Mouse (Mus musculus) lung, adult 2 months (tissue): ENCODE results near the gene Zbtb14.

Source experiments
- CTCF ChIP-seq: fragments of 200-500 bp; IDR thresholded peaks from 2 replicates; pipeline ENCODE4 v1.5.1; 2011; ENCODE audit warnings: mild to moderate bottlenecking, low read length, control low read depth; ENCODE audit not compliant: insufficient read depth
- POLR2A ChIP-seq: fragments of 200-500 bp; IDR thresholded peaks from 2 replicates; pipeline ENCODE4 v1.6.1; 2011; ENCODE audit warnings: low read depth, mild to moderate bottlenecking, control low read depth, low read length, borderline replicate concordance; ENCODE audit errors: extremely low read depth

DNA sequence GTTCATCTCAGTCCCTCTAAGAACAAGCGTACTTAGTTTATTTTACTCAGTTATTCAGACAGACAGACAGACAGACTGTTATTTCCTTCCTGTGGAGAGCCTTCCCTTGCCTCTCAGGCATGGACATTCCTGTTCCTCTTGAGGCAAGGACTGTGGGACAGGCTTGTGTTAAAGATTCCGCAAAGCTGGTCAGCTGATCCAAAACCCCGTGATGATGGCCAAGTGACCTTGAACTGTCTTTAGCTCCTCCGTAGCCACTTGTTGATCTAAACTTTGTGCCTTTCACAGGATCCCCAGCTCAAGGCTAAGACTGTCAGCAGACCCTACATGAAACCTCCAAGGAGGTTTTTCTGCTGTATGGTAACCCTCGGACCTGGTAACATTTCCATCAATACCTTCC lies 14.3 kb downstream of the Zbtb14 start:
- TF ChIP-seq CTCF (no peak), POLR2A (no peak)
